In the genomic region with DNA sequence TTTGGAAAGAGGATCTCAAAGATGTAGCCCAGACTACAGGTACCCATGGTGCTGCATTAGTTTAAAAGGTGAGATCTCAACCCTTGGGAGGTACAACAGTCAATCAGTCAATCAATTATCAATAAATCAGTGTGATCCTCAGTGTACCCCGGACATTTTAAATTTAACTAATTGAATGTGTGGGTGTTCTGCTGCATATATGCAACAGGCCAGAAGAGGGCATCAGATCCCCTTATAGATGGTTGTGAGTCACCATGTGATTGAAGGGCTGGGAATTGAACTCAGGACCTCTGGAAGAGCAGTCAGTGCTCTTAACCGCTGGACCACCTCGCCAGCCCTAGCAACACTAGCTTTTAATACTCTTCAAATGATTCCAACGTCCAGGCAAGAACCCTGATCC, we compare ENCODE assay signal across 1 mouse cellular context.
TF ChIP-seq lines count a peak whose summit lies in the region.

No protein-coding gene starts in this region.

TF ChIP-seq in MEL, 35 proteins besides CTCF, POLR2A, EP300 and RAD21:
- TF ChIP-seq MAFK (IDR thresholded peaks at IDR 0.05; ENCODE audit: borderline replicate concordance, low read depth, low read length) (no peak), ZNF384 (IDR thresholded peaks at IDR 0.05; ENCODE audit: low read depth, low read length) (no peak), ETS1 (IDR thresholded peaks at IDR 0.05; ENCODE audit: low read depth, low read length) (no peak), SMC3 (IDR thresholded peaks at IDR 0.05; ENCODE audit: low read depth, low read length) (peak; percentile 39), TBP (IDR thresholded peaks at IDR 0.05; ENCODE audit: low read depth, low read length) (peak; percentile 82), USF1 (IDR thresholded peaks at IDR 0.05; ENCODE audit: low read depth, low read length) (0 out of 2 replicates have a peak, but pooled peaks have one; percentile 8), SIN3A (IDR thresholded peaks at IDR 0.05; ENCODE audit: low read length) (no peak), MAX (IDR thresholded peaks at IDR 0.05; ENCODE audit: low read length) (no peak)
TF ChIP-seq in MEL: peak in this region for 3.
